Mouse (Mus musculus): ENCODE results near the gene Itga1. TPM values are rescaled to one million over a fixed set of nuclear protein-coding genes. Genes with fewer than 3 reads are reported as not detected.

Gene Itga1
- polyA plus RNA-seq, 1 experiment: not detected

DNA sequence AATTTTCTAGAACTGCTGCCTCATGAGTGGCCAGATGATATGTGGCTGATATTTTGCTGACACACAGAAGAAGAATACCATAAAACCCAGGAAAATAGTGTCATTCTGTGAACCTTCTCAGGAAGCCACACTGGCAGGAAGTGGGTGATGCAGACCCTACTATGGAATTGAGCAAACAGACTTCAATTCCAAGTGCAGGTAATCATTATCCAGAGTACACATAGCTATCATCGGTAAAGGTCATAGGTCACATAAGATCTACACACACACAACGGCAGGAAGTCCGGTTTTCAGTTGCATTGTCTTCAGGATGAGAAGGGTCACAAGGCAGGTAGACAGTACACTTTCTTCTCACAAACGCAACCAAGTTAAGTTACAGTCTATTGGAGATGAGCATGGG, 186.8 kb downstream of the Itga1 start:
- TF ChIP-seq GATA1 (IDR thresholded peaks at IDR 0.05; ENCODE audit: low read length): no peak

DNA sequence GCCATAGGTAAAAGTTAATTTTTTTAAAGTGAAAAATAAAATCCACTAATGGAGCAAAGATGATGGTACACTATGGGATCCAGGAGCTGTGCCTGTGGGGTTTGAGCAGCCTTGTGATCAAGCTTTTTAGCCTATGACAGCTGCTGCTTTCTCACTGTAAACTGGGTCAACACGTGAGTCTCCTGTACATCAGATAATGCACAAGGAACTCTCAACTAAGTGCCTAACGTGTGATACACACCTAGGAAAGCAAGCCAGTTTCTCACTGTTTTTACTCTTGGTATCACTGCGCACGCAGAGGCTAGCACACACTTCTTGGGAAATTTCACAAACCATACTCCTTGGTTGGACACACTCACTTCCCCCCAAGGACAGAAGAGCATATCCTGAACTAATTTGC, 187.2 kb downstream of the Itga1 start:
- TF ChIP-seq GATA1 (IDR thresholded peaks at IDR 0.05; ENCODE audit: low read length): no peak

DNA sequence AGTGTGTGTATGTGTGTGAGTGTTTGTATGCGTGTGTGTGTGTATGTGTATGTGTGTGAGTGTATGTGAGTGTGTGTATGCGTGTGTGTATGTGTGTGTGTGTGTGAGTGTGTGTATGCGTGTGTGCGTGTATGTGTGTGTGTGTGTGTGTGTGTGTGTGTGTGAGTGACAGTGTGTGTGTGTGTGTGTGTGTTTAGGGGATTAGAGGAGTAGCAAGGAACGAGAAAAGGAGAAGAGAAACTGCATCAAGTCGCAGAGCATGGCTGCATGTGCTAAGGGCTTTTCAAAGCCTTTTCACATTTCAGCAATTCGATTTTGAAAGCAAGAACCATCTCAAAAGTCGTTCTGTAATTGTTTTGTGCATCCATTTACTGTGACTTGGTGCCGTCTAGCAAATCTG, 191.1 kb downstream of the Itga1 start:
- no peak for TF ChIP-seq GATA1 (IDR thresholded peaks at IDR 0.05; ENCODE audit: low read length)

DNA sequence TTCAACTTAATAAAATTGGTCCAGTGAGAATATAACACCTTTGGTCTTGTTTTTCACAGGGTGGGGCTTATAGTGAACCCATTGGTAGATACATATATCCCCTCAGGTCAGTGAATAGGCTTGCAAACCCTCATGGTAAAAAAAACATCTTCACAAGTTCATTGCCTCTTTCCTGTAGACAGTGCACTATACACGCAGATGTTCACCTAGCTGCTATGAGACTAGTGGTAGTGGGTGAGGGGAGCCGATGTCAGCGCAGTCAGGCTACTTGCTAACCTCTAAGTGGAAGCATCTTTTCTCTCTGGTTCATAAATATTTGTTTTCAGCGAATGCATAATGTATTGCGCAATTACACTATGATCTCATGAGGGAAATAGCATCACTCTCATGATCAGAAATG, 192.2 kb downstream of the Itga1 start:
- TF ChIP-seq GATA1 (IDR thresholded peaks at IDR 0.05; ENCODE audit: low read length): no peak

DNA sequence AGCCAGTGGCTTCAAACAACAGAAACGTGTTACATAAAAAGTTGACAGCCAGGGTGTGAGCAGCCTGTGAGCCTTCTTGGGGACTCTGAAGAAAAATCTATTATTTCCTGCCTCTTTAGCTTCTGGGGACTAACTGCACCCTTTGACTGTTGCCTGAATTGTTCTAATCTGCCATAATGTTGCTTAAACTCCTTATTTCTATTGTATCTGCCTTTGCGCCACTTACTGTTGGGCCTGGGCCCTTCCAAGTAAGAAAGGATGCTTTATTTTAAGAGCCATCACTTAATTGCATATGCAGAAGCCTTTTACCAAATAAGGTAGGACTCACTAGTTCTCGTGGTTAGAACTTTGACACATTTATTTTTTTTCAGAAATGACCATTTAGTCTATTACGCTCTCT, 193.9 kb downstream of the Itga1 start:
- no peak for TF ChIP-seq GATA1 (IDR thresholded peaks at IDR 0.05; ENCODE audit: low read length)

Other genes with a start within 250 kb of the Itga1 start
- gene Itga2, start 169.9 kb downstream of the Itga1 start, polyA plus RNA-seq (2012): not detected in 2 replicates
- gene Pelo, start 11.8 kb downstream of the Itga1 start, polyA plus RNA-seq (2012): 32.7 and 44.1 TPM in 2 replicates
- gene Gm49395, start within 50 bp of the Itga1 start, polyA plus RNA-seq (2012): 1.6 and 2.6 TPM in 2 replicates

Measured in G1E-ER4 (cell line).